Mouse (Mus musculus): ENCODE results near the gene Mtif2. TPM values are rescaled to one million over a fixed set of nuclear protein-coding genes. Genes with fewer than 3 reads are reported as not detected.
A peak's percentile ranks its signal among the peaks of the same experiment; 100 is the strongest.
"Not testable (repeated sequence)": the region's sequence is repeated elsewhere in the genome, so short reads cannot be mapped to it uniquely, and the experiment has no call there.

Mtif2 gene
- polyA plus RNA-seq, 1 experiment from 2014 or later, result 63.9 TPM

DNA sequence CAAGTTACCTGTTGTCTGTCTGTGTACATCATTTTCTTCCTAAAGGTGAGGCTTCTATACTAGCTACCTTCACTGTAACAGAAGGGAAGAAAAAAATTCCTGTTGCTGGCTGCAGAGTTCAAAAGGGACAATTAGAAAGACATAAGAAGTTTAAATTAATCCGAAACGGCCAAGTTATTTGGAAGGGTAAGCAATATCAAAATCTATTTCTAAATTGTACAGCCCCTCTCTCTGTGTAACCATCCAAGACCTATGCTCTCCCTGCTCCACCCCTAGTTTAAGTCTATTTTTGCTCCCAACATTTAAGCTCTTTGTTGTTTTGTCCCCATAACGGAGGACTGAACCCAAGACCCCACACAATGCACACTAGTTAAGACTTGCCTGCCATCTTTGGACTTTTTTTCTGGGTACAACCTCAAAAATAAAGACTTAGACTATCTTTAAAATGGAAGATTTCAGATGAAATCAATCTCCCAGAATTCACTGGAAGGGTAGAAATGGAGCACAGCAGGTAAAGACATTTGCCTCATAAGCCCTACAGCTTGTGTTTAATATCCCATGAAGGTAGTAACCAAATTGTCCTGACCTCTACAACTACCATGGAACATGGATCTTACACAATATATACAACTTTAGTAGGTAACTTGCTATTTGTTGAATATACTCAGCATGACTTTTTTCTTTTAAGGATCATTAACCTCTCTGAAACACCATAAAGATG is 18.2 kb downstream of the Mtif2 start:
- no peak for ATAC-seq
- WGBS, result 89% methylated on average over 3 of the region's 3 CpGs

DNA sequence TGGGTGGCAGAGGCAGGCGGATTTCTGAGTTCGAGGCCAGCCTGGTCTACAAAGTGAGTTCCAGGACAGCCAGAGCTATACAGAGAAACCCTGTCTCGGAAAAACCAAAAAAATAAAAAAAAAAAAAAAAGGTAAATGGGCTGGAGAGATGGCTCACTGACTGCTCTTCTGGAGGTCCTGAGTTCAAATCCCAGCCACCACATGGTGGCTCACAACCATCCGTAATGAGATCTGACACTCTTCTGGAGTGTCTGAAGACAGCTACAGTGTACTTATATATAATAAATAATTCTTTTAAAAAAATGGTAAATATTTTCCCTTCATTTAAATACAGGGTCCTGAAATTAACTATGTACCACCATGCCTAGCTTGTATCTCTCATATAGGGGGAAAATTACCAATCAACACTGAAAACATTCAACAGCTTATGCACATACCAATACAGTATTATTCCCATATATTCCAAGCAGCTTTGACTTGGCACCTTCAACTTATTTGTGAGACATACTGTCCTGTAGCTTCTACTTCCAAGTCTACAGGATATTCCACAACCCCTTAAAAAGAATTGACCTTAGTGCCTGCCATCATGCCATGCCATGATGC is 19.0 kb downstream of the Mtif2 start:
- H3K9me3 ChIP-seq (replicated peaks); H3K27me3 ChIP-seq; H3K27ac ChIP-seq; H3K4me2 ChIP-seq; H3K9ac ChIP-seq; H3K4me3 ChIP-seq; ATAC-seq: not testable (repeated sequence)
- 87% methylated on average over 4 of the region's 4 CpGs for WGBS
- Histone ChIP-seq H3K4me1 (peaks cover 16% of the 10 kb centered on the region), H3K36me3 (ENCODE audit: poor library complexity, severe bottlenecking) (peaks cover 53% of the 10 kb centered on the region)

More for the DNA sequence above, 18.2 kb downstream of the Mtif2 start:
- Histone ChIP-seq H3K4me1 (peaks cover 16% of the 10 kb centered on the region), H3K4me2 (no peak overlapping the region), H3K9me3 (replicated peaks) (no peaks in the 10 kb centered on the region), H3K9ac (no peak overlapping the region), H3K4me3 (no peak overlapping the region), H3K27me3 (no peaks in the 10 kb centered on the region), H3K36me3 (ENCODE audit: poor library complexity, severe bottlenecking) (peaks cover 55% of the 10 kb centered on the region), H3K27ac (no peak overlapping the region)

DNA sequence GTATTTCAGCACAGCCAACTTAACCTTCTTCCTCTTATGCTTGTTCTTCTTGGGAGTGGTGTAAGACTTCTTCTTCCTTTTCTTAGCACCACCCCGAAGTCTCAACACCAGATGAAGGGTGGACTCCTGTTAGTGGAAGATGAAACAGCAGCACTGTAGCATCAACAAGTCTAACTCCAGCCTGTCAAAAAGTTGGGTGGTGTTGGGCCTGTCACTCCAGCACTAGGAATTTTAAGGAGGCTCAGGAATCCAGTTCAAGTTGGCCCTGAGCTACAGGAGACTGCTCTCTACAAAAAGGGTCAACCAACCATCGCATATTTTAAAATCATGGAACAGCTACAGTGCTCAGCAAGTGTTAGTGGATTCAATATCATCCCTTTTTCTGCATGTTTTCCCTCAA is 20.1 kb downstream of the Mtif2 start:
- H3K9me3 ChIP-seq (replicated peaks); H3K27ac ChIP-seq; ATAC-seq; H3K27me3 ChIP-seq: not testable (repeated sequence)
- H3K36me3 ChIP-seq (ENCODE audit: poor library complexity, severe bottlenecking), result peaks cover 48% of the 10 kb centered on the region
- H3K4me3 ChIP-seq, result peak overlapping the region; percentile 70
- peaks cover 16% of the 10 kb centered on the region for H3K4me1 ChIP-seq
- peak overlapping the region; percentile 68 for H3K4me2 ChIP-seq
- WGBS, result 91% methylated on average over 2 of the region's 2 CpGs
- peak overlapping the region; percentile 84 for H3K9ac ChIP-seq

DNA sequence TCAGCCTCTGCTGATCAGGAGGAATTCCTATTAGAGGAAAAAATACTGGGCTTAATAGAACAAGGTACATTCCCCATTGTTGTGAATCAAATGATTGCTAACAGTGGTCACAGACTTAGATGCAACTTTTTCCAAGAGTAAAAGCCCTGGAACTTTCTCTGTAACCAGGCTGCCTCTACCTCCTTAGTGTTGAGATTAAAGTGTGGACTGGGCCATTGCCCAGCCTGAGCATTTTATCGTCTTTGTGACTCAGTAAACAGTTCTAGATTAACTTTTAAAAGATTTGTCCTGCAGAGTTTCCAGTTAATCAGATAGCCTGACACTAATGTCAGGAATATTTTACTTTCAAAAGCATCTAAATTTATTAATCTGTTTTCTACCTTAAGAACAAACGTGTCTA is 20.6 kb downstream of the Mtif2 start:
- peaks cover 16% of the 10 kb centered on the region for H3K4me1 ChIP-seq
- ATAC-seq, result no peak
- 27% methylated on average over 2 of the region's 2 CpGs for WGBS

DNA sequence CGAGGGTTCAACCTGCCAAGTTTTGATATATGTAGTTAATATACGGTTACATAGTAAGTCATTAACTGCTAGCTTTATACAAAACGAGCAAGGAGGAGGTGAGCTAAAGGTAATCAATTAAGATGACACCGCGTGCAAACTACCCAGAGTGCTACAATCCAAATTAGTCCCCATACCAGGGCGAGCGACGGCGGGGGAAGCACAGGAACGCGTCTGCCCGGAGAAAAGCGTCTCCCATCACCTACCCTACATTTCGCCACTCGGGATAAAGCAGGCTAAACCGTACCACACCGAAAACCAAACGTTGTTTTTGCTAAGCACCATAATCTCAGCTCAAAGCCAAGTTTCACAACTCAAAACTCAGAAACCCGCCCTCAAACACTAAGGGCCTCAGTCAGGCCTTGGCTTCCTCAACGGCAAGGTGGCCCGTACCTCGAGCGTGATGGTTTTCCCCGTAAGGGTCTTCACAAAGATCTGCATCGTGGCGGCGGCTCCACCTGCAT is 21.1 kb downstream of the Mtif2 start:
- no peaks in the 10 kb centered on the region for H3K9me3 ChIP-seq (replicated peaks)
- peaks cover 42% of the 10 kb centered on the region for H3K36me3 ChIP-seq (ENCODE audit: poor library complexity, severe bottlenecking)
- H3K4me2 ChIP-seq, result peak overlapping the region; percentile 68
- under 1% methylated on average over 27 of the region's 27 CpGs for WGBS
- peak overlapping the region; percentile 84 for H3K9ac ChIP-seq
- H3K4me3 ChIP-seq, result peak overlapping the region; percentile 70
- peaks cover 16% of the 10 kb centered on the region for H3K4me1 ChIP-seq
- peak overlapping the region; percentile 81 for H3K27ac ChIP-seq
- ATAC-seq, result peak; percentile 9
- H3K27me3 ChIP-seq, result no peaks in the 10 kb centered on the region

More for the DNA sequence above, 20.6 kb downstream of the Mtif2 start:
- Histone ChIP-seq H3K4me3 (peak overlapping the region; percentile 70), H3K9me3 (replicated peaks) (no peaks in the 10 kb centered on the region), H3K36me3 (ENCODE audit: poor library complexity, severe bottlenecking) (peaks cover 44% of the 10 kb centered on the region), H3K27me3 (no peaks in the 10 kb centered on the region), H3K27ac (no peak overlapping the region), H3K9ac (peak overlapping the region; percentile 84), H3K4me2 (peak overlapping the region; percentile 68)

DNA sequence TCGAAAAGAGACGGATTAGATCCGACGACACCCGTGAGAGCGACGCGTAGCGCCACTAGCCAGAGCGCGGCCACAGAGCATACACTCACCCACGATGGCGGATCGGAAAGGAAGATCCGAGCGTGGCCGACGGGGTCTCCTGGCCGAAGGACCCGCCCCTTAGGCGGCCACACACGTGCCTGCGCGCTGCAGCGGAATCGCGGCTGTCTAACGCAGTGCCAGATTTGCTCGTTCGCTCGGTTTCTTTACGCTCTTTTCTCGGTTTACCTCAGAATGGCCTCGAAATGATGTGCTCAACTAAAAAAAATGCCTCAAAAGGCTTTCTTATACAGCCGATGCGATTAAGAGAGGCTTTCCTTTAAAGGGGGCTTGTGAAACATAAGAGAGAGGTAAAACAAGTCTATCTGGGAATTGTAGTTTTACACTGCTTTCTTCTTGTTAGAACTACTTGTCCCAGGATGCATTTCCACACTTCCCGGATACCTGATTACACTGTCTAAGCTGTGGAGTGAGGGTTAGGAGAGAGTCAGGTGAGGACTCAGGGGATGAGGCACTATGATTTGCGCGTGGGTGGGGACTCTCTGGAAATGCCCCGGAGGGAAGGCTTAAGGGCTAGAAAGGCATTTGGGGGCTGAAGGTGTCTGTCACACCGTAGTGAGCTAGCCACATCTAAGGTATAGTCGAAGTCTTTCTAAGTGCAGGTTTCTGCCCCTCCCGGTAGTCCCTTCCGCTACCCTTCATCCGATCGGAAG is 21.7 kb downstream of the Mtif2 start, which contains the start of the genes Clhc1 and Rps27a:
TSS of gene Clhc1 (plus strand) at position 199 of the 752 bp plus-strand sequence.
TSS of gene Rps27a (minus strand) at position 358 of the 752 bp plus-strand sequence.
- H3K4me2 ChIP-seq, result peak within 1 kb of the TSS; percentile 68
- peak within 1 kb of the TSS; percentile 84 for H3K9ac ChIP-seq
- H3K27me3 ChIP-seq, result no peaks in the 10 kb centered on the region
- peak; percentile 98 for ATAC-seq
- H3K36me3 ChIP-seq (ENCODE audit: poor library complexity, severe bottlenecking), result peaks cover 37% of the 10 kb centered on the region
- H3K4me3 ChIP-seq, result peak within 1 kb of the TSS; percentile 70
- WGBS, result 1% methylated on average over 46 of the region's 46 CpGs
- peak within 1 kb of the TSS; percentile 81 for H3K27ac ChIP-seq
- peaks cover 16% of the 10 kb centered on the region for H3K4me1 ChIP-seq
- no peaks in the 10 kb centered on the region for H3K9me3 ChIP-seq (replicated peaks)

DNA sequence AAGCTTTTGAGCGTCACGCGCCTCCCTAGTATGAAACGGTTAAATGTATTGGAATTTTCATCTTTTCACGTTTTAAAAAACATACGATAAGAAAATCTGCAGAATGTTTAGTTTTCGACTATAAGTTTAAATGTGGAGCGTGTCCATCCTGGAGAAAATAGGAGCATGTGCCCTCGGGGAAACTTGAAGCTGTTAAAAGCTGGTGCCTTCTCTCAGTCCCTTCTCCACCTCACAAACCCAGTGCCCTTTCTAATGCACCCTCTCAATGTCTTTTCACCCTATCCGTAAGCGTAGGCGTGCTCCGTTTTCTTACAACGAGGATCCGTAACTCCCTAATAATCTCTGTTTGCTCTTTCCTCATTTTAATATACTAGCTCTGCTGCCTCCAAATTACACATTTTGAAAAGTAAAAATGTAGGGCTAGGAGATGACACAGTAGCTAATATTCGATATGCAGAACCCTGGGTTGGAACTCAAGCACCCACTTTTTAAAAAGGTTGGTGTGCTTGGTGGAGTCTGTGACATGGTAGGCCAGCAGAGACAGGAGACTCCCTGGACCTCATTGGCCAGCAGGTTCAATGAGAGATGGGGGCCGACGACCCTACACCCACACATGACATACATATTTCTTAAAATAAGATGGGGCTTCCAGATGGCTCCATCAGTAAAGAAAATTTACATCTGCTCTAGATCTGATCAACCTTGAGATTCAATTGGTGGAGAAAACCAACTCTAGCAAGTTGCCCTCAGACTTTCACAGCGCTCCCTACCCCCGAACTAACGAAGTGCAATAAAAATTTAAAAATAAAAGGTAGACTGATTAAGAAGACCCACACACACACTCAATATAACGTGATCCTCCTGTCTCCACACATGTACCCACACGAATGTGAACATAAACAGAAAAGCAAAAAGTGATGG is 22.6 kb downstream of the Mtif2 start:
- Histone ChIP-seq H3K27ac (peak overlapping the region; percentile 81; the same call in 1 of the 2 replicates), H3K27me3 (no peaks in the 10 kb centered on the region), H3K4me1 (peaks cover 16% of the 10 kb centered on the region), H3K9me3 (replicated peaks) (no peaks in the 10 kb centered on the region), H3K9ac (peak overlapping the region; percentile 84), H3K36me3 (ENCODE audit: poor library complexity, severe bottlenecking) (peaks cover 28% of the 10 kb centered on the region), H3K4me3 (peak overlapping the region; percentile 70), H3K4me2 (peak overlapping the region; percentile 63)
- WGBS, result 27% methylated on average over 23 of the region's 23 CpGs
- 0 out of 2 replicates have a peak, but pooled peaks have one; percentile 0 for ATAC-seq

DNA sequence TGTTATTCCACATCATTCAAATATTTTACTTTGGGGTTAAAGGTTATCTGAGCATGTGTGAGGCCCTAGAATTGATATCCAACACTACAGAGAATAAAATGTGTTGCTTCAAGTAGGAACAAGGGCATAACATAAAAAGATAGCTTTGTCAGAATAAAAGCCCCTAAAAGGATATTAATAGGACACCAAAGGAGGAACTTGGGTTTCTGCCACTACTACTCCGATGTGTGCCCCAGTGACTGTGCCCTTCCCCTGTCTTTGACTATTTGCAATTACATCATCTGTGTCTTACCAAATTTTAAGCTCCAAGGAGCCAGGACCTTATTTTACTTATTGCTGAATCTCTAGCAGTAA is 23.2 kb downstream of the Mtif2 start:
- Histone ChIP-seq H3K4me3 (no peak overlapping the region), H3K27ac (no peak overlapping the region), H3K4me1 (peaks cover 16% of the 10 kb centered on the region), H3K36me3 (ENCODE audit: poor library complexity, severe bottlenecking) (peaks cover 22% of the 10 kb centered on the region), H3K27me3 (no peaks in the 10 kb centered on the region), H3K9me3 (replicated peaks) (no peaks in the 10 kb centered on the region), H3K4me2 (no peak overlapping the region), H3K9ac (no peak overlapping the region)
- no peak for ATAC-seq
- WGBS, result 93% methylated on average over 1 of the region's 1 CpGs

DNA sequence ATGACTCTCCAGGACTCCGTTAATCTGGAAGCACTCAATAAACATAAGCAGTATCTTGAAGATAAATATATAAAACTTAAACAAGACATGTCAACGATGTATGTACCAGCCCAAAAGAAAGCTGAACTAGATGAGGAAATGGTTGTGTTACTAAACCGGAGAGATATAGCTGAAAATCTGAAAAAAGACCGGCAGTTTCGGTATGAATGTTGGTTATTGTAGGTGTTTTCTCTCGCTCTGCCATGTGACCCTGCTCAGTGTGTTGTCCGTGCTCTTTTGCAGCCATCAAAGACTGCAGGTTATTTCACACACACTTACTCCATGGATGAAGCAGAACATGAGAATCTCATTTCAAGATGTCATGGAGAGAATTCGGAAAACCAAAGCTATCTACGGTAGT is 34.2 kb downstream of the Mtif2 start:
- Histone ChIP-seq H3K27ac (no peak overlapping the region), H3K9me3 (replicated peaks) (no peaks in the 10 kb centered on the region), H3K4me1 (no peaks in the 10 kb centered on the region), H3K4me3 (no peak overlapping the region), H3K9ac (no peak overlapping the region), H3K36me3 (ENCODE audit: poor library complexity, severe bottlenecking) (no peaks in the 10 kb centered on the region), H3K4me2 (no peak overlapping the region), H3K27me3 (no peaks in the 10 kb centered on the region)
- ATAC-seq, result no peak
- WGBS, result 88% methylated on average over 9 of the region's 9 CpGs

DNA sequence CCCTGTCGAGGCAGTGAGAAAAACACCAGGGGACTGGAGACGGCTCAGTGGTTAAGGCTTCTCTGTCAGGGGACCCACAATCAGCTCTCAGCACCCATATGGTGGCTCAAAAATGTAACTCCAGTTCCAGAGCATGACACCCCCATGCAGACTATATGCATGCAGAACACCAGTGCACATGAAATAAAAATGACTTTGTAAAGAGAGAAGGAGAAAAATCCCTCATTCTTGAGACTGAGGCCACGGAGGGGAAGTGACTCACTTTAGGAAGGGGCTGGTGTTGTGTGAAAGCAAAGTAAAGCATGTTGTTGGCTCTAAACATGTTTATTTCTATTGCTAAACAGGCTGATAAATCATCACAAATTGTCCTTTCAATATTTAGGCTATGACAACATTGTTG is 34.8 kb downstream of the Mtif2 start:
- no peaks in the 10 kb centered on the region for H3K27me3 ChIP-seq
- H3K4me2 ChIP-seq, result no peak overlapping the region
- H3K4me1 ChIP-seq, result no peaks in the 10 kb centered on the region
- H3K4me3 ChIP-seq, result no peak overlapping the region
- ATAC-seq, result no peak
- no peaks in the 10 kb centered on the region for H3K36me3 ChIP-seq (ENCODE audit: poor library complexity, severe bottlenecking)
- no peaks in the 10 kb centered on the region for H3K9me3 ChIP-seq (replicated peaks)
- H3K27ac ChIP-seq, result no peak overlapping the region
- WGBS, result 91% methylated on average over 3 of the region's 3 CpGs
- H3K9ac ChIP-seq, result no peak overlapping the region

DNA sequence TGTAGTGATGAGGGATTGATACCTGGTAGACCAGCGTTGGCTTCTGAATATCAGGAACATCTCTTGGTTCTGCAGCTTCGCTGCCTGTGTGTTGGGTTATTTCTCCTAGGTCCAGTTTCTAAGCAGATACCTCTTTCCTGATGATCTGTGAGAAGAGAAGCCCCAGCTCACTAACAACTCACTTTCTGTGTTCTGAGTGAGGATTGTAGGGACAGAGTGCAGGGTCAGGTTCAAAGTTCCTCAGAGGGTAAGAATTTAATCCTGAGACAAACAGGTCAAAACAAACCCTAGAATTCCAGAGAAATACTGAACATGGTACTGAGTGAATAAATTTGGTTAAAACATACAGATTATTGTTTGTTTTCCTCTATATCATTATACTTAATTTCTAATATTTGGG is 37.2 kb downstream of the Mtif2 start:
- Histone ChIP-seq H3K27ac (no peak overlapping the region), H3K4me3 (no peak overlapping the region), H3K9ac (no peak overlapping the region), H3K4me2 (no peak overlapping the region), H3K27me3 (no peaks in the 10 kb centered on the region), H3K9me3 (replicated peaks) (no peaks in the 10 kb centered on the region), H3K36me3 (ENCODE audit: poor library complexity, severe bottlenecking) (no peaks in the 10 kb centered on the region), H3K4me1 (no peaks in the 10 kb centered on the region)
- 87% methylated on average over 2 of the region's 2 CpGs for WGBS
- ATAC-seq, result no peak

Data from forebrain, embryonic 13.5 days (tissue).